Mouse (Mus musculus) heart, adult 2 months (tissue): Measurements from ENCODE around the gene Adh4.

Experiments
- CTCF ChIP-seq: fragments of 200-600 bp; IDR thresholded peaks from 2 replicates; pipeline ENCODE4 v1.8.1; 2022; ENCODE audit warnings: antibody characterized with exemption, mild to moderate bottlenecking, moderate library complexity
- POLR2A ChIP-seq: fragments of 200-500 bp; IDR thresholded peaks from 2 replicates; pipeline ENCODE4 v1.6.1; 2011; ENCODE audit warnings: mild to moderate bottlenecking, low read depth, low read length, control low read depth; ENCODE audit not compliant: insufficient read depth

DNA sequence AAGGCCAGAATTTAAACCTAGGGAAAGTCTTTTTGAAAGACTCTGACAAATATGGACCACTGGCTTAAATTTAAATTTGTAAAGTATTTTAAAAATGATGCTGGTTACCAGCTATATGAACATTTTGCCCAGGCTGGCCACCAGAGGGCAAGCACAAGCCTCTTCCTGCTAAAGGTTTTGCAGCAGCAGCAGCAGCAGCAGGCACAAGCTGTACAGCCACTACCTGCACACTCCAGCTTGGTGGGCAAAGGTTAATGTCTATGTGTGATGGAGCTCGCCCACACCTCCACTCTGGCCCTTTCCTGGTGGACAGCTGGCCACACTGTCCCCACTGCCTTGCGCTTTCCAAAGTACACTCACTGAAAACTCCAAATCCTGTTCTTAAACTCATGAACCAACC lies 47.9 kb downstream of the Adh4 start:
- no peak for TF ChIP-seq POLR2A
- TF ChIP-seq CTCF: peak; percentile 65
